8 mouse cellular contexts compared by ENCODE assay signal in genomic region chr14:25226840-25227506, GRCm38 (mm10).
DNase-seq lines count a peak whose midpoint lies in the region; ATAC-seq lines count a peak whose summit lies in the region.

No protein-coding gene starts in this region.

- H3K4me2 ChIP-seq in heart, embryonic 13.5 days: peak overlapping the region; percentile 52
- H3K4me2 ChIP-seq in liver, embryonic 13.5 days: peak overlapping the region; percentile 38; the same call in 1 of the 2 replicates
- peak overlapping the region; percentile 15; the same call in 1 of the 2 replicates for H3K4me2 ChIP-seq in stomach, embryonic 14.5 days (replicated peaks; ENCODE audit: low read depth, low read length)

- H3K27me3 ChIP-seq in heart, embryonic 13.5 days (replicated peaks): no peaks in the 10 kb centered on the region
- H3K27me3 ChIP-seq in liver, embryonic 13.5 days: no peaks in the 10 kb centered on the region
- H3K27me3 ChIP-seq in stomach, embryonic 14.5 days (ENCODE audit: control insufficient read depth, insufficient read depth, low read length): no peaks in the 10 kb centered on the region

- no peak for ATAC-seq in heart, embryonic 13.5 days (ENCODE audit: extremely low read depth, insufficient number of reproducible peaks, low FRiP score, low TSS enrichment)
- no peak for ATAC-seq in liver, embryonic 13.5 days (ENCODE audit: low read depth)
- ATAC-seq in stomach, embryonic 14.5 days (ENCODE audit: insufficient number of reproducible peaks, insufficient read depth, low FRiP score, low read depth): no peak
- no peak for ATAC-seq in activated CD4-positive, CD25-positive, alpha-beta regulatory T cell, adult 4 months

- H3K4me1 ChIP-seq in heart, embryonic 13.5 days: peaks cover 74% of the 10 kb centered on the region
- peaks cover 25% of the 10 kb centered on the region for H3K4me1 ChIP-seq in liver, embryonic 13.5 days (replicated peaks)
- peaks cover 43% of the 10 kb centered on the region for H3K4me1 ChIP-seq in stomach, embryonic 14.5 days (ENCODE audit: control insufficient read depth, insufficient read depth, low read length)

- DNase-seq in layer of hippocampus, postnatal 10 days (ENCODE audit: low spot score in 2 of 2): peak; percentile 23 to 48
- DNase-seq in layer of hippocampus, adult 11-12 months (ENCODE audit: low spot score): no peak
- peak; percentile 95 for DNase-seq in cerebellum, adult 9-10 months
- DNase-seq in liver, embryonic 13.5 days: no peak
- no peak for DNase-seq in B cell, adult 2 months

- H3K9me3 ChIP-seq in heart, embryonic 13.5 days: no peaks in the 10 kb centered on the region
- H3K9me3 ChIP-seq in liver, embryonic 13.5 days (replicated peaks): no peaks in the 10 kb centered on the region
- H3K9me3 ChIP-seq in stomach, embryonic 14.5 days (ENCODE audit: control insufficient read depth, low read depth, low read length): no peaks in the 10 kb centered on the region

- H3K9ac ChIP-seq in heart, embryonic 13.5 days: peak overlapping the region; percentile 37
- H3K9ac ChIP-seq in liver, embryonic 13.5 days: no peak overlapping the region
- H3K9ac ChIP-seq in stomach, embryonic 14.5 days (replicated peaks; ENCODE audit: low read depth, low read length): no peak overlapping the region

- 0 out of 2 replicates have a peak overlapping the region, but pooled peaks have one; percentile 17 for H3K4me3 ChIP-seq in heart, embryonic 13.5 days
- no peak overlapping the region for H3K4me3 ChIP-seq in liver, embryonic 13.5 days (replicated peaks)
- no peak overlapping the region for H3K4me3 ChIP-seq in stomach, embryonic 14.5 days (ENCODE audit: low read depth, low read length)

- 44% methylated on average over 7 of the region's 7 CpGs for WGBS in heart, embryonic 13.5 days
- WGBS in liver, embryonic 13.5 days (ENCODE audit: insufficient replicate concordance): 50% methylated on average over 7 of the region's 7 CpGs
- 35% methylated on average over 7 of the region's 7 CpGs for WGBS in stomach, embryonic 14.5 days

- H3K36me3 ChIP-seq in heart, embryonic 13.5 days: no peaks in the 10 kb centered on the region
- H3K36me3 ChIP-seq in liver, embryonic 13.5 days: no peaks in the 10 kb centered on the region
- no peaks in the 10 kb centered on the region for H3K36me3 ChIP-seq in stomach, embryonic 14.5 days (ENCODE audit: control insufficient read depth, insufficient read depth, low read length)

- peak overlapping the region; percentile 85 for H3K27ac ChIP-seq in heart, embryonic 13.5 days (replicated peaks)
- no peak overlapping the region; the same call in 1 of the 2 replicates for H3K27ac ChIP-seq in liver, embryonic 13.5 days
- H3K27ac ChIP-seq in stomach, embryonic 14.5 days (ENCODE audit: low read length): peak overlapping the region; percentile 95

Comparison
In these comparisons a context has a peak if more than half of its experiments do, and no peak if none do; other contexts are left out.
1. DNase-seq: peak in layer of hippocampus, postnatal 10 days (2 of 2) and cerebellum, adult 9-10 months (single experiment); none in layer of hippocampus, adult 11-12 months (single experiment), liver, embryonic 13.5 days (single experiment) and B cell, adult 2 months (0 of 2).
2. Peak in every context shown above with its lines, with median percentiles within 50 percentile points of each other: H3K4me2 ChIP-seq.